Mouse (Mus musculus) MEL (cell line): Measurements from ENCODE around the gene Strip1. TPM values are rescaled to one million over a fixed set of nuclear protein-coding genes. Genes with fewer than 3 reads are reported as not detected.

Experiments used
- DNase-seq: peaks from one replicate; pipeline ENCODE4 v3.0.0; 2011; ENCODE audit warnings: low read depth, low spot score
- H3K27ac ChIP-seq: 2 replicates; pipeline ENCODE4 v1.5.1; 2012; ENCODE audit warnings: low read depth, mild to moderate bottlenecking, control low read depth, low read length, moderate library complexity; ENCODE audit not compliant: control insufficient read depth
- H3K27me3 ChIP-seq, 2 experiments: fragments of 150-350 bp in 1 of 2; sonication (generic) in 1 of 2; 2 replicates each; pipeline ENCODE4 v1.6.1; 2012; ENCODE audit warnings: low read length in 2 of 2, mild to moderate bottlenecking in 2 of 2, improper control_type of control experiment in 1 of 2, moderate library complexity in 1 of 2; ENCODE audit not compliant: insufficient read depth in 2 of 2, control insufficient read depth in 1 of 2
- H3K36me3 ChIP-seq, 2 experiments: 2 replicates each; pipeline ENCODE4 v1.6.1; 2012 to 2014; ENCODE audit warnings: low read length in 2 of 2, improper control_type of control experiment in 1 of 2, inconsistent platforms in 1 of 2, mild to moderate bottlenecking in 1 of 2; ENCODE audit not compliant: insufficient read depth in 2 of 2, control insufficient read depth in 1 of 2
- H3K4me1 ChIP-seq, 2 experiments: fragments of 150-350 bp in 1 of 2; sonication (generic) in 1 of 2; 2 replicates each; pipeline ENCODE4 v1.6.1; 2012; ENCODE audit warnings: low read length in 2 of 2, improper control_type of control experiment in 1 of 2, mild to moderate bottlenecking in 1 of 2; ENCODE audit not compliant: insufficient read depth in 2 of 2, control insufficient read depth in 1 of 2
- H3K4me3 ChIP-seq, 2 experiments: fragments of 150-350 bp in 1 of 2; sonication (generic) in 1 of 2; 2 replicates each; pipeline ENCODE4 v1.5.1; 2012; ENCODE audit warnings: low read depth in 2 of 2, low read length in 2 of 2, mild to moderate bottlenecking in 2 of 2, moderate library complexity in 2 of 2, control low read depth in 1 of 2, improper control_type of control experiment in 1 of 2; ENCODE audit not compliant: control insufficient read depth in 1 of 2, insufficient read depth in 1 of 2
- H3K79me2 ChIP-seq: 2 replicates; pipeline ENCODE4 v1.6.1; 2012; ENCODE audit warnings: mild to moderate bottlenecking, low read length, moderate library complexity; ENCODE audit not compliant: control insufficient read depth, poor library complexity, insufficient read depth
- H3K9ac ChIP-seq: 2 replicates; pipeline ENCODE4 v1.6.1; 2012; ENCODE audit warnings: low read depth, mild to moderate bottlenecking, control low read depth, low read length, moderate library complexity; ENCODE audit not compliant: control insufficient read depth, poor library complexity, severe bottlenecking
- H3K9me3 ChIP-seq: fragments of 150-350 bp; sonication (generic); replicated peaks from 2 replicates; pipeline ENCODE4 v1.6.1; 2012; ENCODE audit warnings: mild to moderate bottlenecking, low read length, improper control_type of control experiment, moderate library complexity; ENCODE audit not compliant: insufficient read depth
- BHLHE40 ChIP-seq: IDR thresholded peaks from 2 replicates; pipeline ENCODE4 v1.6.1; 2012; ENCODE audit warnings: low read depth, mild to moderate bottlenecking, inconsistent platforms, low read length, improper control_type of control experiment, borderline replicate concordance
- CHD2 ChIP-seq: IDR thresholded peaks from 2 replicates; pipeline ENCODE4 v1.6.1; 2011; ENCODE audit warnings: low read length, improper control_type of control experiment
- CTCF ChIP-seq, 3 experiments: IDR thresholded peaks in 2 of 3; conservative IDR thresholded peaks in 1 of 3; 2 replicates each; pipeline ENCODE4 v1.5.1; 2011 to 2012; ENCODE audit warnings: low read length in 3 of 3, low read depth in 2 of 3, mild to moderate bottlenecking in 2 of 3, improper control_type of control experiment in 1 of 3, inconsistent platforms in 1 of 3, mixed read lengths in 1 of 3, moderate library complexity in 1 of 3; ENCODE audit not compliant: control insufficient read depth in 1 of 3, insufficient read depth in 1 of 3, poor library complexity in 1 of 3, severe bottlenecking in 1 of 3
- ELF1 ChIP-seq: IDR thresholded peaks from 2 replicates; pipeline ENCODE4 v1.6.1; 2014; ENCODE audit warnings: low read depth, mild to moderate bottlenecking, inconsistent platforms, low read length, improper control_type of control experiment, moderate library complexity
- EP300 ChIP-seq, 2 experiments: IDR thresholded peaks; 2 replicates each; pipeline ENCODE4 v1.6.1; 2011; ENCODE audit warnings: improper control_type of control experiment in 2 of 2, low read length in 2 of 2, low read depth in 1 of 2, mild to moderate bottlenecking in 1 of 2
- ETS1 ChIP-seq: IDR thresholded peaks from 2 replicates; pipeline ENCODE4 v1.6.1; 2012; ENCODE audit warnings: low read depth, mild to moderate bottlenecking, inconsistent platforms, low read length, improper control_type of control experiment, moderate library complexity
- GABPA ChIP-seq: IDR thresholded peaks from 2 replicates; pipeline ENCODE4 v1.6.1; 2012; ENCODE audit warnings: low read depth, mild to moderate bottlenecking, inconsistent platforms, low read length, improper control_type of control experiment, moderate library complexity
- HCFC1 ChIP-seq: IDR thresholded peaks from 2 replicates; pipeline ENCODE4 v1.6.1; 2012; ENCODE audit warnings: low read depth, mild to moderate bottlenecking, inconsistent platforms, low read length, improper control_type of control experiment, moderate library complexity
- JUND ChIP-seq: IDR thresholded peaks from 2 replicates; pipeline ENCODE4 v1.6.1; 2011; ENCODE audit warnings: low read depth, mild to moderate bottlenecking, improper control_type of control experiment, low read length
- MAX ChIP-seq: IDR thresholded peaks from 2 replicates; pipeline ENCODE4 v1.6.1; 2011; ENCODE audit warnings: low read length, improper control_type of control experiment
- MXI1 ChIP-seq: IDR thresholded peaks from 2 replicates; pipeline ENCODE4 v1.6.1; 2011; ENCODE audit warnings: mild to moderate bottlenecking, low read depth, low read length, improper control_type of control experiment
- MYB ChIP-seq: IDR thresholded peaks from 2 replicates; pipeline ENCODE4 v1.6.1; 2011; ENCODE audit warnings: mild to moderate bottlenecking, low read depth, low read length, improper control_type of control experiment
- NELFE ChIP-seq: IDR thresholded peaks from 2 replicates; pipeline ENCODE4 v1.6.1; 2011; ENCODE audit warnings: low read depth, low read length, improper control_type of control experiment
- NRF1 ChIP-seq: IDR thresholded peaks from 2 replicates; pipeline ENCODE4 v1.6.1; 2014; ENCODE audit warnings: low read depth, mild to moderate bottlenecking, inconsistent platforms, low read length, improper control_type of control experiment, moderate library complexity; ENCODE audit not compliant: poor library complexity, insufficient read depth, severe bottlenecking
- POLR2AphosphoS2 ChIP-seq: IDR thresholded peaks from 2 replicates; pipeline ENCODE4 v1.6.1; 2011; ENCODE audit warnings: low read length, improper control_type of control experiment
- POLR2AphosphoS5 ChIP-seq: IDR thresholded peaks from 2 replicates; pipeline ENCODE4 v1.6.1; 2012; ENCODE audit warnings: low read depth, borderline replicate concordance, mild to moderate bottlenecking, inconsistent platforms, low read length, moderate library complexity, mixed read lengths
- RAD21 ChIP-seq: IDR thresholded peaks from 2 replicates; pipeline ENCODE4 v1.6.1; 2011; ENCODE audit warnings: mild to moderate bottlenecking, low read depth, low read length, improper control_type of control experiment
- SIN3A ChIP-seq: IDR thresholded peaks from 2 replicates; pipeline ENCODE4 v1.6.1; 2012; ENCODE audit warnings: low read length, improper control_type of control experiment, inconsistent platforms
- SMC3 ChIP-seq: IDR thresholded peaks from 2 replicates; pipeline ENCODE4 v1.6.1; 2011; ENCODE audit warnings: low read depth, low read length, improper control_type of control experiment
- TAL1 ChIP-seq: IDR thresholded peaks from 2 replicates; pipeline ENCODE4 v1.6.1; 2012; ENCODE audit warnings: mild to moderate bottlenecking, inconsistent platforms, low read length, moderate library complexity, mixed read lengths
- TCF12 ChIP-seq: IDR thresholded peaks from 2 replicates; pipeline ENCODE4 v1.6.1; 2014; ENCODE audit warnings: low read depth, mild to moderate bottlenecking, inconsistent platforms, low read length, improper control_type of control experiment, moderate library complexity
- UBTF ChIP-seq: IDR thresholded peaks from 2 replicates; pipeline ENCODE4 v1.6.1; 2012; ENCODE audit warnings: low read depth, mild to moderate bottlenecking, inconsistent platforms, low read length, improper control_type of control experiment, moderate library complexity, borderline replicate concordance; ENCODE audit not compliant: insufficient read depth
- USF1 ChIP-seq: IDR thresholded peaks from 2 replicates; pipeline ENCODE4 v1.6.1; 2014; ENCODE audit warnings: low read depth, mild to moderate bottlenecking, inconsistent platforms, low read length, improper control_type of control experiment, moderate library complexity
- USF2 ChIP-seq, 2 experiments: IDR thresholded peaks; 2 replicates each; pipeline ENCODE4 v1.6.1; 2011 to 2012; ENCODE audit warnings: improper control_type of control experiment in 2 of 2, low read length in 2 of 2, borderline replicate concordance in 1 of 2, inconsistent platforms in 1 of 2, low read depth in 1 of 2, mild to moderate bottlenecking in 1 of 2; ENCODE audit not compliant: insufficient read depth in 1 of 2
- ZC3H11A ChIP-seq: IDR thresholded peaks from 2 replicates; pipeline ENCODE4 v1.6.1; 2012; ENCODE audit warnings: low read depth, mild to moderate bottlenecking, inconsistent platforms, low read length, improper control_type of control experiment
- ZKSCAN1 ChIP-seq: IDR thresholded peaks from 2 replicates; pipeline ENCODE4 v1.6.1; 2012; ENCODE audit warnings: low read depth, mild to moderate bottlenecking, inconsistent platforms, low read length, improper control_type of control experiment, moderate library complexity
- ZMIZ1 ChIP-seq: IDR thresholded peaks from 2 replicates; pipeline ENCODE4 v1.6.1; 2012; ENCODE audit warnings: low read depth, mild to moderate bottlenecking, inconsistent platforms, low read length, improper control_type of control experiment, moderate library complexity
- polyA plus RNA-seq, 2 experiments: library from polyadenylated mRNA; stranded (reverse) in 1 of 2; unstranded in 1 of 2; fragments of >175 nt in 1 of 2; fragments of >200 nt in 1 of 2; gene quantifications; 2 replicates each; pipeline versions ENCODE4 v1.2.1 to v1.2.4; 2012; ENCODE audit warnings: low replicate concordance in 2 of 2, low read depth in 1 of 2; ENCODE audit not compliant: insufficient read length in 2 of 2, insufficient read depth in 1 of 2, missing spikeins in 1 of 2
- total RNA-seq: library from RNA; depleted of rRNA; stranded (reverse); fragments of 300-350 nt; gene quantifications from 2 replicates; pipeline ENCODE4 v1.2.3, GENCODE M21; 2012

The Strip1 gene
- total and polyA plus RNA-seq, 3 experiments: 19.8 to 32.9 TPM; not detected in 1

DNA sequence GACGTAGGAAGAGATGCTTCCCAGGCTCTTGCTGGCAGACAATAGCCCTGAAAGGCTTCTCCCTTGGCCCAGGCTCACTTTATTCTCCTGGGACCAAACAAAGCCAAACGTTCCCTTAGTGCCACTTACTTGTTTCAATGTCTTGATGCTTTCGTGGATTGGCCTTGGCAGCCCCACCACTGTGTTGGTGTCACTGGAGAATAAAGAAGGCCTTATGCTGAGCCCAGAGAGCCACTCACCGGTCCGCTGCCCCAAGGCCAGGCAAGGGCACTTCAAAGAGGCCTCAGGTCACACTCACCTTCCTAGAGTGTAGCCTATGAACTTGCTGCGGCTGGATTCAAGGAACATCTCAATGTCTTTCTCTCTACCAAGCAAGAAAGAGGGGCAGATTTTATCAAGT, 11.6 kb downstream of the Strip1 start:
- H3K79me2 ChIP-seq: no peaks in the 10 kb centered on the region
- TF ChIP-seq USF1 (no peak), CTCF (IDR thresholded peaks at IDR 0.05 in 2 of 3, conservative IDR thresholded peaks at IDR 0.05 in 1 of 3; ENCODE audit: control insufficient read depth in 1 of 3, insufficient read depth in 1 of 3, low read depth in 2 of 3, low read length in 3 of 3, poor library complexity in 1 of 3, severe bottlenecking in 1 of 3) (no peak), ELF1 (no peak), SIN3A (no peak), MAX (no peak), GABPA (no peak), ZC3H11A (no peak), POLR2AphosphoS2 (no peak), RAD21 (no peak), ZKSCAN1 (no peak), ETS1 (no peak), UBTF (no peak), HCFC1 (no peak), EP300 (IDR thresholded peaks at IDR 0.05; ENCODE audit: low read depth in 1 of 2, low read length in 2 of 2) (no peak), USF2 (IDR thresholded peaks at IDR 0.05; ENCODE audit: borderline replicate concordance in 1 of 2, insufficient read depth in 1 of 2, low read depth in 1 of 2, low read length in 2 of 2) (no peak), MXI1 (no peak)
- TF ChIP-seq, all 39 proteins: peak for 0
- Histone ChIP-seq H3K4me3 (no peak overlapping the region), H3K27ac (no peak overlapping the region), H3K9me3 (no peaks in the 10 kb centered on the region), H3K36me3 (peaks cover 0 to 7% of the 10 kb centered on the region in 2 experiments; a peak in 2 of 4 replicates), H3K9ac (no peak overlapping the region), H3K27me3 (no peaks in the 10 kb centered on the region), H3K4me1 (no peaks in the 10 kb centered on the region)
- DNase-seq: no peak

DNA sequence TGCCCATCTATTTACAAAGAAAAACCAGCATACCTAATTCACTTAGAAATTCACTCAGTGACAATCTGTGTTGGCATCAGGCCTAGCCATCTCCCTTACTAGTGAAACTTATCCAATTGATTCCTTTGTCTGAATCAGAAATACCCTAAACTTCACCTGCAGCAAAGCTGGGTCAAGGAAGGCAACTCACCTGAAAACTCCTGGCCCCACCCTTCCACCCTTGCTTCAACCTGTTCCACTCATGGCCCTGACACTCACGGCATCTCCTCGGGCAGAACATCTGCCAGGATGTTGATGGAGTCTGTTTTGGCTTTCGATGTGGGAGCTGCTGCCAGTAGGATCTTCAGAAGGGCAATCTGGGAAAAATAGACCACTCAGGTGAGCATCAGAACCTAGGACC, 13.7 kb downstream of the Strip1 start:
- Histone ChIP-seq H3K4me3 (no peak overlapping the region), H3K9ac (no peak overlapping the region), H3K4me1 (no peaks in the 10 kb centered on the region), H3K36me3 (peaks cover 0 to 5% of the 10 kb centered on the region in 2 experiments; a peak in 2 of 4 replicates), H3K27ac (no peak overlapping the region), H3K79me2 (no peaks in the 10 kb centered on the region), H3K9me3 (no peaks in the 10 kb centered on the region), H3K27me3 (no peaks in the 10 kb centered on the region)
- TF ChIP-seq TCF12 (no peak), POLR2AphosphoS2 (no peak), SMC3 (no peak), POLR2AphosphoS5 (no peak), JUND (no peak), MYB (no peak), NELFE (no peak), MXI1 (no peak), MAX (no peak), CHD2 (no peak), NRF1 (no peak), USF1 (no peak), USF2 (IDR thresholded peaks at IDR 0.05; ENCODE audit: borderline replicate concordance in 1 of 2, insufficient read depth in 1 of 2, low read depth in 1 of 2, low read length in 2 of 2) (no peak), RAD21 (no peak), HCFC1 (no peak), ZMIZ1 (no peak), BHLHE40 (no peak), TAL1 (no peak)
- DNase-seq: no peak
